Comparison of ENCODE assay signal across 10 mouse cellular contexts in the genomic region with DNA sequence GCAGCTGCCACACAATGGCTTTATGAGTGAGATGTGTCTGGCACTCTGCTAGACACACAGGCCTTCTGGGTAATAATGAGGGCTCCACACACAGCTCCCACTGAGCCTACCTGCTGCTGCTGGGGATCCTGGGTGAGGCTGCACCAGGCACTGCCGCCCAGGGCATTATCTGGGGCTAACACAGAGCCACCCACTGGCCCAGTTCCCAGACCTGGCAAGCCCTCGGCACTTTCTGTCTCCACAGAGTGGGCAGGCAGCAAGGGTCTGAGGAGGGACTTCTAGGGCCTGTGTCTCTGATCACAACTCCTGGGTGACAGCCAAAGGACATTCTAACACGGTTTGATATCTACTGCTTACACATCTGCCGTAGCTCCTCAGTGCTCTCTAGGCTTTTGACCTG. TPM values are rescaled to one million over a fixed set of nuclear protein-coding genes. Genes with fewer than 3 reads are reported as not detected.
A peak's percentile ranks its signal among the peaks of the same experiment; 100 is the strongest.
DNase-seq lines count a peak whose midpoint lies in the region; ATAC-seq and TF ChIP-seq lines count a peak whose summit lies in the region.
"Had no signal": no experiment of that assay in that cellular context is flagged by ENCODE, and none has a peak within 500 bp of the region (broad histone marks: within the 10 kb centered on the region; RNA-seq: fewer than 3 reads in every experiment).

No protein-coding gene starts in this region.

- peak; percentile 69 for ATAC-seq in liver, embryonic 16.5 days (ENCODE audit: low read depth)
- peak; percentile 61 for ATAC-seq in hindbrain, embryonic 16.5 days

- H3K4me1 ChIP-seq in liver, embryonic 16.5 days (ENCODE audit: control insufficient read depth, low read depth, low read length), result peaks cover 41% of the 10 kb centered on the region
- H3K4me1 ChIP-seq in cortical plate, adult 2 months (ENCODE audit: control insufficient read depth, insufficient read depth, low read length), result peaks cover 18% of the 10 kb centered on the region
- H3K4me1 ChIP-seq in hindbrain, embryonic 16.5 days (ENCODE audit: control insufficient read depth, insufficient read depth, low read depth, low read length), result peaks cover 46% of the 10 kb centered on the region

- H3K36me3 ChIP-seq in liver, embryonic 16.5 days (ENCODE audit: control insufficient read depth, insufficient read depth), result peaks cover 6% of the 10 kb centered on the region; the same call in 1 of the 2 replicates
- H3K36me3 ChIP-seq in hindbrain, embryonic 16.5 days (ENCODE audit: control insufficient read depth, insufficient read depth, low read length), result peaks cover 12% of the 10 kb centered on the region

- no peak for TF ChIP-seq POLR2A in cortical plate, adult 2 months (IDR thresholded peaks at IDR 0.05; ENCODE audit: extremely low read depth, insufficient read depth, low read length)

- H3K9me3 ChIP-seq in liver, embryonic 16.5 days (replicated peaks; ENCODE audit: control insufficient read depth, low read length), result no peaks in the 10 kb centered on the region
- no peaks in the 10 kb centered on the region for H3K9me3 ChIP-seq in hindbrain, embryonic 16.5 days (ENCODE audit: control insufficient read depth, low read length)
- H3K9me3 ChIP-seq: G1E; megakaryocyte, embryonic 14.5 days had no signal

- 28% methylated on average over 4 of the region's 4 CpGs for WGBS in liver, embryonic 16.5 days (ENCODE audit: insufficient replicate concordance)
- WGBS in hindbrain, embryonic 16.5 days, result 28% methylated on average over 4 of the region's 4 CpGs

- no peak for TF ChIP-seq CTCF in cortical plate, adult 2 months (IDR thresholded peaks at IDR 0.05; ENCODE audit: extremely low read depth, insufficient read depth, low read length)

- DNase-seq in liver, result no peak
- peak; percentile 61 for DNase-seq in right cerebral cortex, postnatal 14 days
- DNase-seq in lung, postnatal 25 days (ENCODE audit: low spot score), result no peak
- DNase-seq in kidney, postnatal 36 days, result no peak
- no peak for DNase-seq in B cell, adult 2 months

- H3K27ac ChIP-seq in liver, embryonic 16.5 days (ENCODE audit: low read length), result peak overlapping the region; percentile 63
- peak overlapping the region; percentile 13; the same call in 1 of the 2 replicates for H3K27ac ChIP-seq in cortical plate, adult 2 months (ENCODE audit: insufficient read depth, low read length)
- H3K27ac ChIP-seq in hindbrain, embryonic 16.5 days (ENCODE audit: low read depth, low read length), result peak overlapping the region; percentile 65

- H3K27me3 ChIP-seq in liver, embryonic 16.5 days (ENCODE audit: control insufficient read depth, insufficient read depth, low read depth, low read length), result no peaks in the 10 kb centered on the region
- no peaks in the 10 kb centered on the region for H3K27me3 ChIP-seq in hindbrain, embryonic 16.5 days (replicated peaks; ENCODE audit: control insufficient read depth, insufficient read depth, low read length)

- no peak overlapping the region for H3K4me2 ChIP-seq in liver, embryonic 16.5 days (ENCODE audit: low read depth, low read length)
- no peak overlapping the region for H3K4me2 ChIP-seq in hindbrain, embryonic 16.5 days (ENCODE audit: low read length)

- H3K9ac ChIP-seq in liver, embryonic 16.5 days (ENCODE audit: low read depth, low read length), result no peak overlapping the region
- peak overlapping the region; percentile 28; the same call in 1 of the 2 replicates for H3K9ac ChIP-seq in hindbrain, embryonic 16.5 days (ENCODE audit: low read depth, low read length)

- H3K4me3 ChIP-seq in liver, embryonic 16.5 days (ENCODE audit: low read depth, low read length), result no peak overlapping the region
- H3K4me3 ChIP-seq in cortical plate, adult 2 months (ENCODE audit: insufficient read depth, low read length), result no peak overlapping the region
- no peak overlapping the region for H3K4me3 ChIP-seq in hindbrain, embryonic 16.5 days (ENCODE audit: low read length)
- H3K4me3 ChIP-seq: megakaryocyte, embryonic 14.5 days had no signal

RNA-seq across cellular contexts. Expression of gene Fcho1, which starts 6.3 kb away (rescaled TPM):
- polyA plus RNA-seq in liver, embryonic 16.5 days (2015; fragmentation: Nextera tagmentation; extraction: Ambion mirVana), result 21.1 and 24.5 TPM in 2 replicates
- 218 and 247 TPM in 2 replicates for polyA plus RNA-seq in cortical plate, adult 2 months (2012; rRNA removed)
- 78.6 and 89.5 TPM in 2 replicates for polyA plus RNA-seq in hindbrain, embryonic 16.5 days (2015; fragmentation: Nextera tagmentation; extraction: Ambion mirVana)

RNA-seq across cellular contexts. Expression of gene B3gnt3, which starts 17.6 kb away (rescaled TPM):
- 4.9 and 5.5 TPM in 2 replicates for polyA plus RNA-seq in liver, embryonic 16.5 days (2015; fragmentation: Nextera tagmentation; extraction: Ambion mirVana)
- polyA plus RNA-seq in cortical plate, adult 2 months (2012; rRNA removed), result 0.74 and 0.86 TPM in 2 replicates
- 0.44 and 0.62 TPM in 2 replicates for polyA plus RNA-seq in hindbrain, embryonic 16.5 days (2015; fragmentation: Nextera tagmentation; extraction: Ambion mirVana)
- polyA plus RNA-seq: G1E had no signal

RNA-seq across cellular contexts. Expression of gene Insl3, which starts 30.2 kb away (rescaled TPM):
- polyA plus RNA-seq in liver, embryonic 16.5 days (2015; fragmentation: Nextera tagmentation; extraction: Ambion mirVana), result 1.6 and 2.2 TPM in 2 replicates
- 1.4 and 1.6 TPM in 2 replicates for polyA plus RNA-seq in cortical plate, adult 2 months (2012; rRNA removed)
- 1.2 and 1.5 TPM in 2 replicates for polyA plus RNA-seq in hindbrain, embryonic 16.5 days (2015; fragmentation: Nextera tagmentation; extraction: Ambion mirVana)

RNA-seq across cellular contexts. Expression of gene Jak3, which starts 43.1 kb away (rescaled TPM):
- polyA plus RNA-seq in liver, embryonic 16.5 days (2015; fragmentation: Nextera tagmentation; extraction: Ambion mirVana), result 5.7 and 6.3 TPM in 2 replicates
- polyA plus RNA-seq in cortical plate, adult 2 months (2012; rRNA removed), result 6.0 and 6.1 TPM in 2 replicates
- polyA plus RNA-seq in hindbrain, embryonic 16.5 days (2015; fragmentation: Nextera tagmentation; extraction: Ambion mirVana), result 7.3 and 8.1 TPM in 2 replicates

RNA-seq across cellular contexts. Expression of gene Unc13a, which starts 47.7 kb away (rescaled TPM):
- 0.15 and 0.20 TPM in 2 replicates for polyA plus RNA-seq in liver, embryonic 16.5 days (2015; fragmentation: Nextera tagmentation; extraction: Ambion mirVana)
- polyA plus RNA-seq in cortical plate, adult 2 months (2012; rRNA removed), result 199 and 221 TPM in 2 replicates
- 22.4 and 23.1 TPM in 2 replicates for polyA plus RNA-seq in hindbrain, embryonic 16.5 days (2015; fragmentation: Nextera tagmentation; extraction: Ambion mirVana)

Comparison
In these comparisons a context has a peak if more than half of its experiments do, and no peak if none do; other contexts are left out.
1. H3K27ac ChIP-seq: peak in every context shown above with its lines; median percentile 65 in hindbrain, embryonic 16.5 days; 63 in liver, embryonic 16.5 days; 13 in cortical plate, adult 2 months.